Mouse (Mus musculus) urinary bladder, postnatal 10 days (tissue): ENCODE results near the gene 1700016K19Rik.
A peak's percentile ranks its signal among the peaks of the same experiment; 100 is the strongest.

Experiments used
- DNase-seq: peaks from one replicate; pipeline ENCODE4 v3.0.0; 2022; ENCODE audit warnings: low spot score

The 1700016K19Rik gene

GRCm38 (mm10) chr11:75999440-76000155 lies at the start of gene 1700016K19Rik:
TSS of gene 1700016K19Rik (plus strand) at chr11:75999912.
- DNase-seq, result peak; percentile 26

- DNase-seq, result no peak
Observed at GRCm38 (mm10) chr11:75950459-75950858, 49.3 kb upstream of the 1700016K19Rik start.

- no peak for DNase-seq
Observed at GRCm38 (mm10) chr11:75951895-75952294, 47.8 kb upstream of the 1700016K19Rik start.

- DNase-seq, result no peak
Observed at GRCm38 (mm10) chr11:75954896-75955295, 44.8 kb upstream of the 1700016K19Rik start.

GRCm38 (mm10) chr11:75956651-75957050 lies 43.1 kb upstream of the 1700016K19Rik start:
- DNase-seq, result no peak

- no peak for DNase-seq
Observed at GRCm38 (mm10) chr11:75957124-75957832, 42.4 kb upstream of the 1700016K19Rik start.

- no peak for DNase-seq
Observed at GRCm38 (mm10) chr11:75961782-75962181, 37.9 kb upstream of the 1700016K19Rik start.

- DNase-seq, result no peak
Observed at GRCm38 (mm10) chr11:75963730-75964475, 35.8 kb upstream of the 1700016K19Rik start.

- no peak for DNase-seq
Observed at GRCm38 (mm10) chr11:75964476-75964730, 35.3 kb upstream of the 1700016K19Rik start.

GRCm38 (mm10) chr11:75965674-75966400 lies 33.9 kb upstream of the 1700016K19Rik start:
- no peak for DNase-seq

GRCm38 (mm10) chr11:75966401-75967372 lies 33.0 kb upstream of the 1700016K19Rik start:
- DNase-seq, result peak; percentile 34

- DNase-seq, result no peak
Observed at GRCm38 (mm10) chr11:75968761-75969160, 31.0 kb upstream of the 1700016K19Rik start.

- DNase-seq, result no peak
Observed at GRCm38 (mm10) chr11:75970629-75971028, 29.1 kb upstream of the 1700016K19Rik start.

GRCm38 (mm10) chr11:75972188-75972587 lies 27.5 kb upstream of the 1700016K19Rik start:
- no peak for DNase-seq

- DNase-seq, result no peak
Observed at GRCm38 (mm10) chr11:75972916-75973567, 26.7 kb upstream of the 1700016K19Rik start.

GRCm38 (mm10) chr11:75973988-75974387 lies 25.7 kb upstream of the 1700016K19Rik start:
- no peak for DNase-seq

GRCm38 (mm10) chr11:75976748-75977147 lies 23.0 kb upstream of the 1700016K19Rik start:
- no peak for DNase-seq

- no peak for DNase-seq
Observed at GRCm38 (mm10) chr11:75978051-75978450, 21.7 kb upstream of the 1700016K19Rik start.

GRCm38 (mm10) chr11:75980413-75980812 lies 19.3 kb upstream of the 1700016K19Rik start:
- no peak for DNase-seq

- no peak for DNase-seq
Observed at GRCm38 (mm10) chr11:75983194-75983593, 16.5 kb upstream of the 1700016K19Rik start.

GRCm38 (mm10) chr11:75984581-75984980 lies 15.1 kb upstream of the 1700016K19Rik start:
- no peak for DNase-seq
